Mouse (Mus musculus): ENCODE data around the gene Ms4a13. TPM values are rescaled to one million over a fixed set of nuclear protein-coding genes. Genes with fewer than 3 reads are reported as not detected.
"Not testable (repeated sequence)": the region's sequence is repeated elsewhere in the genome, so short reads cannot be mapped to it uniquely, and the experiment has no call there.

Ms4a13 gene
- polyA plus RNA-seq, 1 experiment, result not detected

- DNase-seq, result no peak
- no peak for TF ChIP-seq POLR2A (IDR thresholded peaks at IDR 0.05; ENCODE audit: control insufficient read depth, extremely low read depth, insufficient read depth, low read length, poor library complexity)
- no peak for TF ChIP-seq CTCF (IDR thresholded peaks at IDR 0.05; ENCODE audit: borderline replicate concordance, control insufficient read depth, extremely low read depth, insufficient read depth, low read length, poor library complexity)
- no peak overlapping the region for H3K27ac ChIP-seq (ENCODE audit: control insufficient read depth, insufficient read depth, low read length)
- no peaks in the 10 kb centered on the region for H3K27me3 ChIP-seq (ENCODE audit: control insufficient read depth, insufficient read depth, low read length)
- 93% methylated on average over 2 of the region's 2 CpGs for WGBS
- no peaks in the 10 kb centered on the region for H3K4me1 ChIP-seq (replicated peaks; ENCODE audit: control insufficient read depth, insufficient read depth, low read length)
- H3K4me3 ChIP-seq (ENCODE audit: control insufficient read depth, insufficient read depth, low read length), result no peak overlapping the region
- H3K36me3 ChIP-seq (ENCODE audit: control insufficient read depth, insufficient read depth, low read length), result no peaks in the 10 kb centered on the region
Measured at GRCm38 (mm10) chr19:11134852-11135251, 61.7 kb downstream of the Ms4a13 start.

GRCm38 (mm10) chr19:11130776-11131175 lies 65.8 kb downstream of the Ms4a13 start, which contains the start of gene 1700017D01Rik:
1700017D01Rik (minus strand) TSS chr19:11130876.
- DNase-seq; H3K4me3 ChIP-seq (ENCODE audit: control insufficient read depth, insufficient read depth, low read length); H3K4me1 ChIP-seq (replicated peaks; ENCODE audit: control insufficient read depth, insufficient read depth, low read length); H3K36me3 ChIP-seq (ENCODE audit: control insufficient read depth, insufficient read depth, low read length); H3K27ac ChIP-seq (ENCODE audit: control insufficient read depth, insufficient read depth, low read length); H3K27me3 ChIP-seq (ENCODE audit: control insufficient read depth, insufficient read depth, low read length): not testable (repeated sequence)
- 16% methylated on average over 8 of the region's 8 CpGs for WGBS

- Histone ChIP-seq H3K27me3 (ENCODE audit: control insufficient read depth, insufficient read depth, low read length) (no peaks in the 10 kb centered on the region), H3K4me1 (replicated peaks; ENCODE audit: control insufficient read depth, insufficient read depth, low read length) (no peaks in the 10 kb centered on the region), H3K4me3 (ENCODE audit: control insufficient read depth, insufficient read depth, low read length) (no peak overlapping the region), H3K27ac (ENCODE audit: control insufficient read depth, insufficient read depth, low read length) (no peak overlapping the region), H3K36me3 (ENCODE audit: control insufficient read depth, insufficient read depth, low read length) (no peaks in the 10 kb centered on the region)
- TF ChIP-seq CTCF (IDR thresholded peaks at IDR 0.05; ENCODE audit: borderline replicate concordance, control insufficient read depth, extremely low read depth, insufficient read depth, low read length, poor library complexity), result no peak
- no peak for TF ChIP-seq POLR2A (IDR thresholded peaks at IDR 0.05; ENCODE audit: control insufficient read depth, extremely low read depth, insufficient read depth, low read length, poor library complexity)
- no peak for DNase-seq
- 95% methylated on average over 1 of the region's 1 CpGs for WGBS
Measured at GRCm38 (mm10) chr19:11129702-11130101, 66.8 kb downstream of the Ms4a13 start.

- H3K27ac ChIP-seq (ENCODE audit: control insufficient read depth, insufficient read depth, low read length); H3K4me1 ChIP-seq (replicated peaks; ENCODE audit: control insufficient read depth, insufficient read depth, low read length); H3K27me3 ChIP-seq (ENCODE audit: control insufficient read depth, insufficient read depth, low read length); H3K36me3 ChIP-seq (ENCODE audit: control insufficient read depth, insufficient read depth, low read length): not testable (repeated sequence)
- WGBS, result 4% methylated on average over 19 of the region's 38 CpGs
- DNase-seq, result peak; percentile 14
- peak overlapping the region; percentile 89 for H3K4me3 ChIP-seq (ENCODE audit: control insufficient read depth, insufficient read depth, low read length)
Measured at GRCm38 (mm10) chr19:11121016-11121420, 75.5 kb downstream of the Ms4a13 start.

Other genes starting within 250 kb of the Ms4a13 start
- 5.8 and 8.8 TPM in 2 replicates for gene Ccdc86, start 247.5 kb downstream of the Ms4a13 start, polyA plus RNA-seq (2012; rRNA removed)
- 1.8 and 2.8 TPM in 2 replicates for gene Ms4a10, start 222.1 kb downstream of the Ms4a13 start, polyA plus RNA-seq (2012; rRNA removed)
- not detected in 2 replicates for gene Ms4a15, start 203.5 kb downstream of the Ms4a13 start, polyA plus RNA-seq (2012; rRNA removed)
- gene Ms4a18, start 178.7 kb downstream of the Ms4a13 start, polyA plus RNA-seq (2012; rRNA removed), result 0.28 and 0.38 TPM in 2 replicates
- gene Ms4a8a, start 115.6 kb downstream of the Ms4a13 start, polyA plus RNA-seq (2012; rRNA removed), result 0.70 and 1.8 TPM in 2 replicates
- 0.24 TPM in 1 of 2 replicates, not detected in the other for gene 1700017D01Rik, start 65.9 kb downstream of the Ms4a13 start, polyA plus RNA-seq (2012; rRNA removed)
- not detected in 2 replicates for gene 1700025F22Rik, start 31.4 kb downstream of the Ms4a13 start, polyA plus RNA-seq (2012; rRNA removed)
- not detected in 2 replicates for gene Ms4a12, start 35.7 kb upstream of the Ms4a13 start, polyA plus RNA-seq (2012; rRNA removed)
- 1.6 and 1.8 TPM in 2 replicates for gene Ms4a1, start 69.5 kb upstream of the Ms4a13 start, polyA plus RNA-seq (2012; rRNA removed)
- gene Ms4a5, start 87.1 kb upstream of the Ms4a13 start, polyA plus RNA-seq (2012; rRNA removed), result not detected in 2 replicates
- gene Ms4a14, start 117.7 kb upstream of the Ms4a13 start, polyA plus RNA-seq (2012; rRNA removed), result 0.33 and 0.74 TPM in 2 replicates
- gene Ms4a7, start 139.4 kb upstream of the Ms4a13 start, polyA plus RNA-seq (2012; rRNA removed), result 5.8 and 10.6 TPM in 2 replicates
- 0.55 and 0.63 TPM in 2 replicates for gene Ms4a4a, start 178.8 kb upstream of the Ms4a13 start, polyA plus RNA-seq (2012; rRNA removed)
- 2.4 TPM in 2 replicates for gene Ms4a4c, start 208.0 kb upstream of the Ms4a13 start, polyA plus RNA-seq (2012; rRNA removed)
- gene Ms4a4b, start 246.8 kb upstream of the Ms4a13 start, polyA plus RNA-seq (2012; rRNA removed), result 43.9 and 57.3 TPM in 2 replicates